Mouse (Mus musculus): ENCODE results near the gene Gm28308. TPM values are rescaled to one million over a fixed set of nuclear protein-coding genes. Genes with fewer than 3 reads are reported as not detected.

Gm28308 gene
- polyA plus RNA-seq (2016; fragmentation: Nextera tagmentation; extraction: Ambion mirVana), result not detected in 2 replicates

DNA sequence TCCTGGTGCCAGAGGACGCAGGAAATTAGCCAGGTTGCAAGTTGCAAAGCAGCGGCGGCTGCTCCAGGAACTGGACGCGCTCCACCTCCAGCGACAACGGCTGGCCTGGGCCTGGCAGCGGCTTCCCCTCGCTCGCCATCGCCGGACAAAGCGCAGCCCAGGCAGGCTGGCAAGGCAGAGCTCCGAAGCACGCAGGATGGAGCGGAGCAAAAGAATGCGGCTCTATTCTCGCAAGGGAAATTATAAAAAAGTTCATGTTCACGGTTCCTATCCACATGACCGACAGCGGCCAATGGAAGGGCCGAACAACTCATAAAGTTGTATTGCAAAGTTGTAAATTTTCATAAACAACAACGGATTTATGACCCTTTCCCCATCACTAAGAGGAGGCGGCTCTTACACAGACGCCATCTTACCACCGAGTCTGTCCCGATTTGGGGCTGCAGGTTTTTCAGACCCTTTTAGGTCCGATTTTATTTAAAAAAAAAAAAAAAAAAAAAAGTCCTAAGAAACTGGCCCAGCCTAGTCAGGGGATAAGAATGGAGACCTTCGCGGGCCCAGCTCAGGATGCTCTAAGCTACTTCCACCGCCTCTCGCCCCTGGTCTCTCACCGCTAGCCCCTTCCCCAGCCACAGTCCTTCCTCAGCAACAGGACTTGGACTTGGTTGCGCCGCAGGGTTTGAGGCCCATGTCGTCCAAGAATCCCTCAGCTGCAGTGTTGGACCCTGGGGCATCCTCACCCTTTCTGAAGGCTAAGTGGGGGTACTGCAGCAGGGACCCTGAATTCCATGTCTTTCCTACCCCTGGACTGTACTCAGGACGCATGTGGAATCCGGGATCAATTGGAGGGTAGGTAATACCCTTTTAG lies at the start of gene Gm28308, which contains the start of gene Hoxa3:
TSS of gene Gm28308 (minus strand) at position 221 of the 868 bp plus-strand sequence.
TSS of gene Hoxa3 (minus strand) at position 218 of the 868 bp plus-strand sequence.
- peaks cover 22% of the 10 kb centered on the region for H3K4me1 ChIP-seq
- DNase-seq (ENCODE audit: low spot score), result no peak
- WGBS, result 2% methylated on average over 38 of the region's 38 CpGs
- H3K27me3 ChIP-seq (replicated peaks; ENCODE audit: low read depth, poor library complexity, severe bottlenecking), result peaks cover 100% of the 10 kb centered on the region
- no peaks in the 10 kb centered on the region for H3K9me3 ChIP-seq
- no peak within 1 kb of the TSS for H3K27ac ChIP-seq (replicated peaks)
- peak within 1 kb of the TSS; percentile 9; the same call in 1 of the 2 replicates for H3K4me3 ChIP-seq
- no peaks in the 10 kb centered on the region for H3K36me3 ChIP-seq (replicated peaks)

DNA sequence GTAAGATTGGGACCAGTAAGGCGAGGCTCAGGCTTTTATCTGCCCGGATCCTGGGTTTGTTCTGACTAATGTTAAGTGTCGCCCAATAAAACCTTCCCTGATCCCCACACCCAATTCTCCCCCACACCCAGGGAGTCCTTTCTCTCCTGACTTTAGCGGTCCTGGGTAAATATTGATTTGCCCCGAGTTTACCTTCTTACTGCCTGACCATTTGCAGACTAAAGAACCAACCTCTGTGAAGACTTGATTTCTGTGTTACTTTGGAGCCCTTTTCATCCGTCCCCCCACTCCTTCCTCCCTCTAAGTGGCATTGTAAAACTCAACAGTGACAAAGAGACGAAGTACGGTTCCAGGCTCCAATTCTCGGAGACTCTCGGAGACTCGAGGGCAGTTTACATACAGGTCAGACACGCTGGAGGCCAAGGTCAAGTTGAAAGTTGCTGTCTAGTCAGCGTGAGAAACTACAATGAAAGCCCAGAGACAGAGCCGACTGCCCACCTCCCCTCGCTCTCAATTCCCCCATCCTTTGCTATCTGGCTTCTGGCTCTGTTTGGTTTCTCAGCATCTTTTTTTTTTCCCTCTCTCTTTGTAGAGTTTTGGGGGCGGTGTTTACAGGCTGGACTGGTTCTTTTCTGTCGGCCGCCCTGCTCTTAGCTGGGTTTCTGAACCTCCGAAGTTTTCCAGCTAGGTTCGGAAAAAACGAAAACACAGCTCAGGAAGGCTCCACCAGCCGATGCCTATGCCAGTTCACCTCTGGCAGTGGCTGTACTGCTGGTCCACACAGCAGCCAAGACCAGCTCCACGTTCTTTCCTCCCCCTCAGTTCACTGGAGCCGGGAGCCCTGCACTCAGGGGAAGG lies 49.6 kb upstream of the Gm28308 start:
- Histone ChIP-seq H3K27me3 (replicated peaks; ENCODE audit: low read depth, poor library complexity, severe bottlenecking) (peaks cover 99% of the 10 kb centered on the region), H3K4me3 (no peak overlapping the region), H3K27ac (replicated peaks) (no peak overlapping the region), H3K9me3 (no peaks in the 10 kb centered on the region), H3K36me3 (replicated peaks) (no peaks in the 10 kb centered on the region), H3K4me1 (peaks cover 14% of the 10 kb centered on the region)
- WGBS, result 1% methylated on average over 24 of the region's 24 CpGs
- DNase-seq (ENCODE audit: low spot score), result peak; percentile 61

DNA sequence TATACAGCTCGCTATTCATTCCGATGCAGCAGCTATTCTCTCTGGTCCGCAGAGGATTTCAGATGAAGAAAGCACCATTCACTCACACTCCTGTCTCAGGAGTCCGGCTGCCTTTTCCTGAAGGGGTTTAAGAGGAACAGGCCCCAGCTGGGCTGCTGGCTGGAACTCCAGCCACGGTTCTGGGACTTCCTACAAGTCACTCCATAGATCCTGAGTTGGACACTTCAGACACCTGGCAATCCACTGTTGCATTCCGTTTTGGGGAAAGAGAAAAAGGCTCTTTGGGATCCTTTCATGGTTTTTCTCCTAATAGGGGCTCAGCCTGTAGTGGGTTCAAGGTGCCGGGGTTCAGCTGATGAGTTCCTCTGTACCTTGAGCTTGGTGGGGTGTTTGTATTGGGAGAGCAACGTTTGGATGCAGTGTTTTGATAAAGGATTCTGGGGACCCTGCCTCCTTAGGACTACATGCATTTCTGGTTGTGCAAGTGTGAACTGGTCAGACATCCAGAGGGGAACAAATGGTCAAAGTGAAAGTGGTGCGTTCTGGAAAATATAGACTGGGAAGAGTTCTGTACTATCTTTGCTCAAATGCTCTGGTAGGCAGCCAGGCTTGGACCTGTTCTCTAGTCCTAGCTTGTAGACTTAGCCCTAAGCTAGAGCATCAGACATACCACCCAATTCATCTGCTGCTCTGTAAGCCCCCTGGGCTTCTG lies 48.8 kb upstream of the Gm28308 start:
- Histone ChIP-seq H3K9me3 (no peaks in the 10 kb centered on the region), H3K36me3 (replicated peaks) (no peaks in the 10 kb centered on the region), H3K27ac (replicated peaks) (no peak overlapping the region), H3K4me3 (no peak overlapping the region), H3K4me1 (peaks cover 14% of the 10 kb centered on the region), H3K27me3 (replicated peaks; ENCODE audit: low read depth, poor library complexity, severe bottlenecking) (peaks cover 99% of the 10 kb centered on the region)
- 4% methylated on average over 9 of the region's 9 CpGs for WGBS
- DNase-seq (ENCODE audit: low spot score), result peak; percentile 60

DNA sequence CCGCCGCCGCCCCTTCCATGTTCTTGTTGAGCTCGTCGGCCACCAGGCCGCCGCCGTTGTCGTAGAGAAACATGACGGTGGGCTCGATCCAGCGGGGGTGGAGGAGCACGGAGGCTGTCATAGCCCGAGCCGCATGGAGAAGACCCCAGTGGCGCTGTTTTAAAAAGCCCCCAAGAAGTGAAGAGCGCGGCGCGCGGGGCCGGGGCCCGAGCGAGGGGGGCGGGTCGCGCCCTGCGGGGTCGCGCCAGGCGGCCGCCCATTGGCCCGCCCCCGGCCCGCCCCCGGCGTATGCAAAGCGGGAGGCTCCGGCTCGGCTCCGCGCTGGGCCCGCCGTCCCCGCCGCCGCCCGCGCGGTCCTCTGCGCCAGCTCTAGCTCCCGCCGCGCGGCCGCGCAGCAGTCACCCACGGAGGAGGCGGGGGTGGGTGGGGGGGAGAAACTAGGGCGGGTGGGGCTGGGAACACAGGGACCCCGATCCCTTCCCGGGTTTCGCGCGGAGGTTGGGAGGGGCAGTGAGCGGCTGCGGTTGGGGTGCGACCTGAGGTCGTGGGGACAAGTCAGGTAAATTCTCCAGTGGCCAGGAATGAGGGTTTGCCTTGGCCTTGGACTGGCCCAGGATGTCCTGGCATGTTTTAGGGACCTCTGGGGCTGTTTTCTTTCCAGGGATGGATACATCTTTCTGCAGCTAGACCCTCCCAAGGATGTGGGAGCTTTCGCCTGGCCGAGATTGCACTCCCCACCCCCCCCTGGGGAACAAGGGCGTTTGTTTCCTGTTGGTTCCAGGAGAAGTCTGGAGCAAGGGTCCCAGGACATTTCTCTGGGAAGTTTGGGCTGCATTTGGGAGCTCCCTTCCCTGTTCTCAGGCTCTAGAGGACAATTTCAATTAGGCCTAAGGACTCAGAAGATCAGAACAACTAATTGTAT lies 47.8 kb upstream of the Gm28308 start, which contains the start of gene Hoxa13:
TSS of gene Hoxa13 (minus strand) at position 227 of the 922 bp plus-strand sequence.
- no peaks in the 10 kb centered on the region for H3K9me3 ChIP-seq
- DNase-seq (ENCODE audit: low spot score), result peak; percentile 74
- peak within 1 kb of the TSS; percentile 49 for H3K4me3 ChIP-seq
- no peak within 1 kb of the TSS for H3K27ac ChIP-seq (replicated peaks)
- no peaks in the 10 kb centered on the region for H3K36me3 ChIP-seq (replicated peaks)
- peaks cover 14% of the 10 kb centered on the region for H3K4me1 ChIP-seq
- peaks cover 99% of the 10 kb centered on the region for H3K27me3 ChIP-seq (replicated peaks; ENCODE audit: low read depth, poor library complexity, severe bottlenecking)
- WGBS, result under 1% methylated on average over 72 of the region's 72 CpGs

DNA sequence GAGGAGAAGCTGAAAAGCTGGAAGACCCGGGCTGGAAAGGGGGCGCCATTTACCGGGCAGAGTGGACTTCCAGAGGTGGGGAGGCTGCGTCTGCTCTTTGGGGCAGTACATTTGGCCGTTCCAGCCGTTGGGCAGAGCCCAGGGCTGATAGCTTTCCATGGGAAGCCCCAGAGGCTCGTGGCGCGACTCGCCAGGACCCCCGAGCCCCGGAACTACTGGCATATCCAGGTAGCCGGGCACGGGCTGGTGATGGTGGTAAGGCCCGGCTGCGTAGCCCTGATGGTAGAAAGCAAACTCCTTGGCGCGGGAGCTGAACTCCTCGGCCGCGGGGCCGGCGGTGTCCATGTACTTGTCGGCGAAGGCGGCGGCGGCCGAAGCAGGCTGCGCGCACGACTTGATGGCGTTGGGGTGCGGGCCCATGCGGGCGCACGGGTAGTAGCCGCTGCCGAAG lies 46.7 kb upstream of the Gm28308 start:
- no peaks in the 10 kb centered on the region for H3K9me3 ChIP-seq
- H3K36me3 ChIP-seq (replicated peaks), result no peaks in the 10 kb centered on the region
- peaks cover 99% of the 10 kb centered on the region for H3K27me3 ChIP-seq (replicated peaks; ENCODE audit: low read depth, poor library complexity, severe bottlenecking)
- no peak overlapping the region for H3K4me3 ChIP-seq
- WGBS, result 1% methylated on average over 39 of the region's 39 CpGs
- no peak overlapping the region for H3K27ac ChIP-seq (replicated peaks)
- H3K4me1 ChIP-seq, result peaks cover 14% of the 10 kb centered on the region
- DNase-seq (ENCODE audit: low spot score), result peak; percentile 62

DNA sequence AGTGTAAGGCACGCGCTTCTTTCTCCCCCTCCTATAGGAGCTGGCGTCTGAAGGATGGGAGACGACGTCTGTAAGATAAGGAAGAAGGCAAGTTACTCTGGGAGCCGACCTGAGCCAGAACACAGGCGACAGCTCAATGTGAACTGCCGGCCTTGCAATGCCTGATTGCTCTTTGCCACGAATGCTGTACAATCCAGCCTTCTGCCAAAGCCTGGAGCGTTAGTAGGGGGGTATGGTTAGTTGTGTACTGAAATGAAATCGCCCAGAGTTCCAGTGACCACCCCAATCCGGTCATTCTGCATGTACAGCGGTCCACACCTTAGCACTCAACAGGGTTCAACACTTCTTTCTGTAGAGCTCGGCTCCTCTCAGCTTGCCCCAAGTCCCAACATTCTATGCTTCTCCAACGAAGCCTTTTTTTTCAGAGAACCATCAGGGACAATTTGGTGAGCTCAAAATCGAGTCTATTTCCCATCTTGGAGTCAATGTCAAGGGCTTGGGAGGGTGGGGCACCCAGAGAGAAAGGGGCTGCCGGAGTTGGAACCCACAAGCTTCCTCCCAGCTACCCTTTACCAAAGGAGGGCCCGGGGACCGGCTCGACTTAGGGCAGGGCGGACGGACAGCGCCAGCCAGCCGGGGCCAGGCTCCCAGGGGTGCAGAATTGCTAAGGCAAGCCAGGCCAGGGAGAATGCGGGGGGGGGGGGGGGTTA lies 46.1 kb upstream of the Gm28308 start:
- H3K27ac ChIP-seq (replicated peaks), result no peak overlapping the region
- H3K9me3 ChIP-seq, result no peaks in the 10 kb centered on the region
- no peak overlapping the region for H3K4me3 ChIP-seq
- peak; percentile 64 for DNase-seq (ENCODE audit: low spot score)
- no peaks in the 10 kb centered on the region for H3K36me3 ChIP-seq (replicated peaks)
- H3K4me1 ChIP-seq, result peaks cover 14% of the 10 kb centered on the region
- H3K27me3 ChIP-seq (replicated peaks; ENCODE audit: low read depth, poor library complexity, severe bottlenecking), result peaks cover 99% of the 10 kb centered on the region
- WGBS, result under 1% methylated on average over 24 of the region's 25 CpGs

DNA sequence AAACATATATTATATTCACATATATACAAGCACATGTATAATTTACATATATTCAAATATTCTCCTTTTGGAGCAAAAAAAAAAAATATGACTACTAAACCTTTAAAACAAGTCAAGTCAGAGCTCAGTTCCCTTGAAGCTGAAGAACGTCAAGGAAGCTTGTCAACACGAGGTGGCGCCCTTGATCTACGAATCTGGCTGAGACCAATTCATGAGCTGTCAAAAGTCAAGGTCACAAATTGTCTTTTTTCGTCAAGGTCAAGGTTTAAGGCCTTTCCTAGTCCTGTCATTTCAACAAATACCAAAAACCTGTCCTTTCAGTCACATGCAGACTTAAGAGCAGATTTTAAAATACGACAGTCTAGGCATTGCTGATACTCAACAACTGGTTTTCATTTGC lies 43.8 kb upstream of the Gm28308 start:
- peaks cover 99% of the 10 kb centered on the region for H3K27me3 ChIP-seq (replicated peaks; ENCODE audit: low read depth, poor library complexity, severe bottlenecking)
- H3K9me3 ChIP-seq, result no peaks in the 10 kb centered on the region
- no peaks in the 10 kb centered on the region for H3K36me3 ChIP-seq (replicated peaks)
- WGBS, result 2% methylated on average over 6 of the region's 6 CpGs
- no peak overlapping the region for H3K4me3 ChIP-seq
- H3K27ac ChIP-seq (replicated peaks), result no peak overlapping the region
- H3K4me1 ChIP-seq, result peaks cover 14% of the 10 kb centered on the region
- peak; percentile 82 for DNase-seq (ENCODE audit: low spot score)

DNA sequence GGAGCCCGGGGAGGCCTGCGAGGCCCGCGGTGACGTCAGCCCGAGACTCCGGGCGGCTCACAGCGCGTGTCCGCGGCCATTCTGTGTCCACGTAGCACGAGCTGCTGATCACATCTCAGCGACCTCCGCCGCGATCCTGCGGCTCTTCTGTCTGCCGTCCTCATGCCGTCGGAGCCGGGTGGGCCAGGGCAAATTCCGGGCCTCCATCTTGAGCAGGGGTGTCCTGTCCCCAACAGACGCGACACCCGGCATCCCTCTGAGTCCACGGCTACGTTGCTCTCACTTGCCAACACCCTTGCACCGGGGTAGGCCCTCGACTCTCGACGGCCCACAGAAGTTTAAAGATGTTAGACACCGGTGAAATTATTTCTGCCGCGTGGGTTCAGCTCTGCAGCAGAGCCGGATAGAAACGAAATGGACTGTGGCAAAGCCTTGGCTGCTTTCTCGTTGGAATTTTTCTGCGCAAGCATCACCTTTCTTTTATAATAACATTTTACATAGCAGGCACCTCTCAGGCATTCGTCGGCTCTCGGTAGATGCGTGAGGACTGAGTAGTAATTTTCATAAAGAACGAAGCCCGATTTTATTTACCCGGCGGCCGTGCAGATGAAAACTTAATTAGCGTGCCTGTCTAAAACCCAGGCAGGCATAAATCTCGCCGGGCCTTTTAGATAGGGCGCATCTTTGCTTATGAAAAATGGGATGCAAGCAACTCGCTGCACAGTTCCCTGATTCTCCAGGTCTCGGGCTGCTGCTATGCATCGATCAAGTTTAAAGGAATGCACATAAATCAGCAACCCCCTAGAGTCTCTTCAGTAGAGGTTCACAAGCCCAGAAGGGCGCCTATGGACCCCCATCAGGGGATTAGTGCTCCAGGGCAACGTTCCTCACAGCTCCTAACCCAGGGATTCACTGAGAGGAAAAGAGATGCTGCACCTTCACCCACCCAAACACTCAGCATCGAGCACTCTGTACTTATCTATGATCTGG lies 40.7 kb upstream of the Gm28308 start:
- H3K4me3 ChIP-seq, result peak overlapping the region; percentile 28; the same call in 1 of the 2 replicates
- peak; percentile 62 for DNase-seq (ENCODE audit: low spot score)
- H3K27me3 ChIP-seq (replicated peaks; ENCODE audit: low read depth, poor library complexity, severe bottlenecking), result peaks cover 100% of the 10 kb centered on the region
- no peaks in the 10 kb centered on the region for H3K9me3 ChIP-seq
- 1% methylated on average over 59 of the region's 59 CpGs for WGBS
- no peaks in the 10 kb centered on the region for H3K36me3 ChIP-seq (replicated peaks)
- no peak overlapping the region for H3K27ac ChIP-seq (replicated peaks)
- H3K4me1 ChIP-seq, result no peaks in the 10 kb centered on the region; the same call in 1 of the 2 replicates

DNA sequence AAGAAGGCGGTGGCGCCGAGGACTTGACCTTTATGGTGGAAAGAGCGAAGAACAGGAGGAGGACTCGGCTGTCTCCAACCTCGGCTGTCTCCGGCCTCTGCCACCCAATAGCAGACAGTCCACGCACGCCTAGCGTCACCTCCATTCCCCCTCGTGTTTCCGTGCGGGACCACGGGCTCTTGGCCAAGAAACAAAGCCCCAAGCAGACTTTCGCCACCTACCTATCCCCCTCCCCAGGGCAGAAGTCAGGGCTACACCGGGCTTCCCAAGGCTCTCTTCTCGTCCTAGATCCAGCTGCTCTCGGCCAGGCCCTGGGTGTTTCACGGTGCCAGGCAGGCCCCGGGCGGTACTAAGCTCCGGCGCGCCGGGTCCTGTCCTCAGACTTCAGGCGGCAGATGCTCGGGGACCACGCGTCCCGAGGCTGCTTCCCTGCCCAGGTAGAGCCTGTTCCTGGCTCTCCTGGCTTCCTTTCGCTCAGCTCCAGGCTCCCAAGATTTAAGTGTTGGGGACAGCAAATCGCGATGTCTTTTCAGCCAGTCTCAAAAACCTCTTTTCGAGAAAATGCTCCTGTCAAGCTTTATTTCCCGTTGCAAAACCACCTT lies 39.7 kb upstream of the Gm28308 start:
- WGBS, result under 1% methylated on average over 35 of the region's 35 CpGs
- H3K36me3 ChIP-seq (replicated peaks), result no peaks in the 10 kb centered on the region
- H3K27ac ChIP-seq (replicated peaks), result no peak overlapping the region
- peaks cover 100% of the 10 kb centered on the region for H3K27me3 ChIP-seq (replicated peaks; ENCODE audit: low read depth, poor library complexity, severe bottlenecking)
- peak; percentile 60 for DNase-seq (ENCODE audit: low spot score)
- no peaks in the 10 kb centered on the region for H3K9me3 ChIP-seq
- H3K4me3 ChIP-seq, result no peak overlapping the region
- no peaks in the 10 kb centered on the region; the same call in 1 of the 2 replicates for H3K4me1 ChIP-seq

Measured in embryonic facial prominence, embryonic 10.5 days (tissue).